Mouse (Mus musculus): ENCODE results near the gene Bcdin3d. TPM values are rescaled to one million over a fixed set of nuclear protein-coding genes. Genes with fewer than 3 reads are reported as not detected.

The Bcdin3d gene
- polyA plus RNA-seq, 1 experiment from 2014 or later = 5.2 TPM

DNA sequence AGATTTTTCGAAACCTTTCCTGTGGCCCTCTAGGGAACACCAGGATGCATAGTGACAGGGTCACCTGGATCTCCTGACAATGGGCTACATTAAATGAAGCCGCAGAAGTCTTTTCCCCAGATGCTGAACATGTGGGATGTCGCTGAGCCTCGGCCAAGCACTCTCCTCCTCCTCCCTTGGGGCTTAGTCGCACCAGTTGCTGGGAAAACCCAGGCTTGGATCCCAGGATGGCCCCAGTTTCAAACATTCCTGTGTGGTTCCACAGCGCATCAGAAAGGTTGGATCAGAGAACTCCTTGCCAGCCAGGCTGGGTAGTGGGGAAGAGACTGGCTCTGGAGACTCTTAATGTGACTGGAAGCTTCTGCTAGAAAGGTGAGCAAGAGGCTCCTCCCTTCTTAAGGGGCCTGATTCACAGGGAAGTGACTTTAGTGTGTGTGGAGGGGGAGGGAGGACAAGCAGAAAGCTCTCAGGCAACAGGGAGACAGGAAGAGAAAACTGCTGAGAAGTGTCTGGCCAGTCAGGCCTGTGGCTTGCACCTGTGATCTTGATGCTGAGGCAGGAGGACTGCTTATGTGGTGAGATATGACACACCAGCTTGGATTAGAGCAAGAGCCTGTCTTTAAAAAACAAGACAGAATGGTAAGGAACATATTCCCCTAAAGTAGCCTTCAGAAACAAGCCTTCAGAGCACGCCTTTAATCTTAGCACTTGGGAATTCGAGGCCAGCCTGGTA is 35.4 kb downstream of the Bcdin3d start:
- no peaks in the 10 kb centered on the region for H3K9me3 ChIP-seq (replicated peaks)
- no peak overlapping the region for H3K4me2 ChIP-seq
- H3K9ac ChIP-seq = no peak overlapping the region
- 72% methylated on average over 8 of the region's 8 CpGs for WGBS (ENCODE audit: insufficient replicate concordance)
- H3K4me1 ChIP-seq (replicated peaks) = peaks cover 21% of the 10 kb centered on the region
- H3K27me3 ChIP-seq = no peaks in the 10 kb centered on the region
- H3K36me3 ChIP-seq (replicated peaks) = no peaks in the 10 kb centered on the region
- H3K4me3 ChIP-seq (replicated peaks) = no peak overlapping the region
- ATAC-seq (ENCODE audit: insufficient read depth) = no peak
- H3K27ac ChIP-seq (replicated peaks) = no peak overlapping the region

DNA sequence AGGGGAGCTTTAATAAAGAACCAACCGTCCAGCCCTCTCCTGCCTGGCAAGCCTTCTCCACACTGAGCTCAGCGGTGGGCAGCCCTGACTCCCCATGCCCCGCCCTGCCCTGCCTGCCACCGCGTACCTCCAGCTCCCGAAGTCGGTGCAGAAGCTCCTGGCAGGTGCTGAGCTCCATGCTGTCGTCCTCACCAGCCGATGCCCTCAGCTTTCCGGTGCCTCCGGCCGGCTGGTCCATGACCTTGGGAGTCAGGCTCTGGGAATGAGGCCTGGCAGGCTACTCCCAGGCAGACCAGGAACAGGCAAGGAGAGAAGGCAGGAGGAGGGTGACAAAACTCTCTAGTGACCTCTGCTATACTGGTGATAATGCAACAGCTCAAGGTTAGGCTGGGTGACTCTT is 40.6 kb downstream of the Bcdin3d start:
- ATAC-seq (ENCODE audit: insufficient read depth) = no peak
- no peak overlapping the region for H3K9ac ChIP-seq
- no peaks in the 10 kb centered on the region for H3K36me3 ChIP-seq (replicated peaks)
- H3K27me3 ChIP-seq = no peaks in the 10 kb centered on the region
- no peaks in the 10 kb centered on the region for H3K9me3 ChIP-seq (replicated peaks)
- H3K27ac ChIP-seq (replicated peaks) = no peak overlapping the region
- no peak overlapping the region for H3K4me3 ChIP-seq (replicated peaks)
- peaks cover 13% of the 10 kb centered on the region; the same call in 1 of the 2 replicates for H3K4me1 ChIP-seq (replicated peaks)
- H3K4me2 ChIP-seq = no peak overlapping the region
- WGBS (ENCODE audit: insufficient replicate concordance) = 75% methylated on average over 12 of the region's 12 CpGs

DNA sequence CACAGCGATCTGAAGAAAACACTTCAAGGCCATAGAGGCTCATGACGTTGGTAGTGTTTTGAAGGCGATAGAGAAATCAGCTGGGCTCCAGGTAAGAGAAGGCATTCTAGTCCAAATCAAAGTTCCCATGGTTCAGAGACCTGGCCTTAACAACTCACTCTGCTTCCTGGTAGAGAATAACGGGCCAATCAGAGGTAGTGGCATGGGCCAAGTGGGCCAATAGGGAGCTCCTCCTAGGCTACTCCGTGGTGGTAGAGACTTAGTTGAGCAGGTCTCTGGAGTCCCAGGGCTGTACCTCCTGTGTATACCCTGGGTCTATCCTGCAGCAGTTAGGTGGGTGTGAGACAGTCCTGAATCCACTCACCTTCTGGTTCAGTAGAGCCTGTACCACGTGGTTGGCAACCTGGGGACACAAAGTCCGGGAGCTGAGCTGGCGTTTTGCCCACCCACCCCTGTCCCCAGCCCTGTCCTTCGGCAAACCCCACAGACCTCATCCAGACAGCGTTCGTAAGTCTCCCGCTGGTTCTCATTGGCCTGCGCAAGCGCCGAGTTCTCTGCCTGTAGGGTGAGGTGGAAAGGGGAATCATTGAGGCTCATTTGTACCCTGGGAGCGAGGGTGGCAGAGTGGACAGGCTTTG is 41.3 kb downstream of the Bcdin3d start:
- no peaks in the 10 kb centered on the region for H3K27me3 ChIP-seq
- H3K27ac ChIP-seq (replicated peaks) = no peak overlapping the region
- no peaks in the 10 kb centered on the region for H3K9me3 ChIP-seq (replicated peaks)
- no peak overlapping the region for H3K9ac ChIP-seq
- no peaks in the 10 kb centered on the region for H3K36me3 ChIP-seq (replicated peaks)
- no peak overlapping the region for H3K4me3 ChIP-seq (replicated peaks)
- peaks cover 13% of the 10 kb centered on the region; the same call in 1 of the 2 replicates for H3K4me1 ChIP-seq (replicated peaks)
- no peak for ATAC-seq (ENCODE audit: insufficient read depth)
- no peak overlapping the region for H3K4me2 ChIP-seq
- WGBS (ENCODE audit: insufficient replicate concordance) = 78% methylated on average over 16 of the region's 16 CpGs

DNA sequence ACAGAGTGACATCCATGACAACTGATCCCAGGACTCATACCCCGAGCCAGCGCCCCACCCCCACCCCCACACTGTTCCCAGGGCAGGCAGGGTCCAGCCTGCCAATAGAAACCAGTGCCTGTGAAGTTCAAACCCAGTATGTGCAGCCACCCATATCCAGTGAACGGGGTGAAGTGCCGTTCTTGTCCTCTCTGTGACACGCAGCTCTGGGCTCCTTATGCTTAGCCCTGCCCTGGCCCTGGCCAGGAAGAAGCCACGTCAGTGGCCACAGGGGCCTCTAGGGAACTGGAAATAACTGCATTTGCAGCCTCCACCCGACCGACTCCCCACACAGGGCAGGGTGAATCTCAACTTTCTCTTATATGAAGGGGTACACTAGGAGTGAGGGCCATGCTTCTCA is 42.6 kb downstream of the Bcdin3d start:
- no peak for ATAC-seq (ENCODE audit: insufficient read depth)
- Histone ChIP-seq H3K4me1 (replicated peaks) (peaks cover 13% of the 10 kb centered on the region; the same call in 1 of the 2 replicates), H3K27ac (replicated peaks) (no peak overlapping the region), H3K27me3 (no peaks in the 10 kb centered on the region), H3K9ac (no peak overlapping the region), H3K9me3 (replicated peaks) (no peaks in the 10 kb centered on the region), H3K36me3 (replicated peaks) (no peaks in the 10 kb centered on the region), H3K4me2 (no peak overlapping the region), H3K4me3 (replicated peaks) (no peak overlapping the region)
- WGBS (ENCODE audit: insufficient replicate concordance) = 60% methylated on average over 8 of the region's 8 CpGs

DNA sequence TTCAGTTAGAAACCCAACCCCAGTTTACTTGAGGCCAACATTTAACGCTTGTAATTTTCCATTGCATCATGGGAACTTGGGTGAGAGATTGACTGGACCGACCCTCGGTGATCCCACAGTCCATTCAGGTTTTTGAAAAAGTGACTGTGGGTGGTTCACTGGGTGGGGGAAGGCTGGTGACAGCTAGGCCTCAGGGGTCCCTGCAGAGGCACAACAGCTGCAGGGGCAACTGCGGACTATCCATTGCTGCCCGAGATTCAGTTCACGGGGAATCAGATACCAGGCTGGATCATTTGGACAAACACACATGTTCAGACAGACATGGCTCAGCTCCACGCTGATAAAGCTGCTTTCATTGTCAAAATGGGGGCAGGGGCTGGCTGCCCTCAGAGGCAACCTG is 43.0 kb downstream of the Bcdin3d start:
- Histone ChIP-seq H3K4me3 (replicated peaks) (no peak overlapping the region), H3K4me2 (no peak overlapping the region), H3K36me3 (replicated peaks) (no peaks in the 10 kb centered on the region), H3K9ac (no peak overlapping the region), H3K27me3 (no peaks in the 10 kb centered on the region), H3K9me3 (replicated peaks) (no peaks in the 10 kb centered on the region), H3K27ac (replicated peaks) (no peak overlapping the region), H3K4me1 (replicated peaks) (peaks cover 13% of the 10 kb centered on the region; the same call in 1 of the 2 replicates)
- 69% methylated on average over 7 of the region's 7 CpGs for WGBS (ENCODE audit: insufficient replicate concordance)
- no peak for ATAC-seq (ENCODE audit: insufficient read depth)

DNA sequence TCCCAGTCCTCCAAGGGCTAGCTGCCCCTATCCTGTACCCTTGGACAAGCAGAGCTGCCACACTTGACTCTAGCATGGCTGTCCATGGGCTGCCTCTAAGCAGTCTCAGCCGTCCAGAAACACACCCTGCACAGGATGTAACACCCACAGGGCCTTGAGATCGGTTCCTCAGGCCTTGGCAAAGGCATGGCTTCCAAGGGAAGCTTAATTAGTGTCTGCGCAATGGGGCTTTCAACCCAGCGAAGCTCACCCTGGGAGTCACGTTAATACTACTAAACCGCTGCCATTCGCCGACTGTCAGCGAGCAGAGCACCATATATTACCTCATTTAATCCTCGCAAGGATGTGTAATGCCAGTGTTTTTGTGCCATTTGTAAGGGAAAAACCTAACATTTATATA is 43.5 kb downstream of the Bcdin3d start:
- Histone ChIP-seq H3K4me3 (replicated peaks) (no peak overlapping the region), H3K9ac (no peak overlapping the region), H3K27me3 (no peaks in the 10 kb centered on the region), H3K4me2 (no peak overlapping the region), H3K4me1 (replicated peaks) (peaks cover 12% of the 10 kb centered on the region; the same call in 1 of the 2 replicates), H3K36me3 (replicated peaks) (no peaks in the 10 kb centered on the region), H3K9me3 (replicated peaks) (no peaks in the 10 kb centered on the region), H3K27ac (replicated peaks) (no peak overlapping the region)
- no peak for ATAC-seq (ENCODE audit: insufficient read depth)
- 79% methylated on average over 10 of the region's 10 CpGs for WGBS (ENCODE audit: insufficient replicate concordance)

DNA sequence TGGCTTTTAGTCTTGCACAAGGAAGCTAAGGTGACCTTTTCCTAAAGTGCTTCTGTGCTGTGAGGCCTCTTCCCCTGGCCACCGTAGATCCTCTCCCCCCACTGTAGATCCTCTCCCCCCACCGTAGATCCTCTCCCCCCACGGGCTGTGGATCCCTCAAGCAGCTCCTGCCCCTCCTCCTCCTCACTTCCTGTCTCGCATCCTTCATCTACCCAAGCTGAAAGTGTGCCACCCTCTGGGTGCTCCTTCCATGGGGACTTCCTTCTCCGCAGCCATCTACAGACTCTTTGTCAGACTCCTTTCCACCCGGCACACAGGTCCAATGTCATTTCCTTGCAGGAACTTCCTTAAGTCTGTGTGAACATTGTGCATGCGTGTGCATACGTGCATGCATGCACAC is 44.1 kb downstream of the Bcdin3d start:
- no peak overlapping the region for H3K9ac ChIP-seq
- H3K4me3 ChIP-seq (replicated peaks) = no peak overlapping the region
- H3K4me1 ChIP-seq (replicated peaks) = peaks cover 9% of the 10 kb centered on the region; the same call in 1 of the 2 replicates
- no peaks in the 10 kb centered on the region for H3K36me3 ChIP-seq (replicated peaks)
- no peak overlapping the region for H3K4me2 ChIP-seq
- no peak for ATAC-seq (ENCODE audit: insufficient read depth)
- 53% methylated on average over 8 of the region's 8 CpGs for WGBS (ENCODE audit: insufficient replicate concordance)
- H3K27ac ChIP-seq (replicated peaks) = no peak overlapping the region
- H3K9me3 ChIP-seq (replicated peaks) = no peaks in the 10 kb centered on the region
- no peaks in the 10 kb centered on the region for H3K27me3 ChIP-seq

DNA sequence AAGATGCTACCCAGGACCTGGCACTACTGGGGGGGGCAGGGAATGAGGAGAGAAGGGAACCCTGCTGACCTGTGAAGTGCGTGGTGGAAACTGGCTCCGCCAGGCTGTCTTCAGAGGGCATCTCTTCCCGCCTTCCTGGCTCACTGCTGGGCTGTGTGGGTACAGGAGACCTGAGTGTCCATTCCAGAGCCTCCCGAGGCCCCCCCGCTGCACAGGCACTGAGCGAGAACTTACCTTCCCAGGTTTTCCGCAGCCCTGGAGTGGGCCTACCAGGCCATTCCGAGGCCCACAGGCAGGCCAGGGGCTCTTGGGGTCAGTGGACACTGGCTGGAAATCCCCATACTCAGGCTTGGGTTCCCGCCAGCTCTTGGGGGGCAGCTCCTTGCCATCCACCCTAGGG is 50.6 kb downstream of the Bcdin3d start:
- H3K4me3 ChIP-seq (replicated peaks) = no peak overlapping the region
- H3K9me3 ChIP-seq (replicated peaks) = no peaks in the 10 kb centered on the region
- H3K27me3 ChIP-seq = no peaks in the 10 kb centered on the region
- no peak for ATAC-seq (ENCODE audit: insufficient read depth)
- no peak overlapping the region for H3K27ac ChIP-seq (replicated peaks)
- H3K9ac ChIP-seq = no peak overlapping the region
- 72% methylated on average over 9 of the region's 9 CpGs for WGBS (ENCODE audit: insufficient replicate concordance)
- no peaks in the 10 kb centered on the region for H3K36me3 ChIP-seq (replicated peaks)
- H3K4me1 ChIP-seq (replicated peaks) = peaks cover 11% of the 10 kb centered on the region
- no peak overlapping the region for H3K4me2 ChIP-seq

DNA sequence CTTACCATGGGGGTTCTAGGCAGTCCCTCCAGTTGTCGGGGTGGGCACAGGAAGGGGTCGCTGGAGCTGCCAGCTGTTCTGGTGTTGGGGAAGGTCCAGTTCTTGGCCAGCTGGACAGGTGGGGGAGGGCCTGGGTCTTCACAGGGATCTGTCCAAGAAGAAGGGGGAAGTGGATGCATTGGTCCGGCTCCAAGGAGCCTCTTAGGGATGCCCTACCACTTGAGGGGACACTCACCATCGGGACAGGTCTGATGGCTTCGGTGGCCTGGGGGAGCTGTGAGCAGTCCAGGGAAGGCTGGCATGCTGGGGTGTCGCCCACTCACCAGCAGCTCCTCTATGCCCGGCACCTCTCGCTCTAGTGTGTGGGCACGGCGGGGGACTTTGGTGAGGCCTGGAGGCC is 51.4 kb downstream of the Bcdin3d start:
- 75% methylated on average over 10 of the region's 10 CpGs for WGBS (ENCODE audit: insufficient replicate concordance)
- no peak overlapping the region for H3K9ac ChIP-seq
- no peak overlapping the region for H3K4me2 ChIP-seq
- no peak overlapping the region for H3K4me3 ChIP-seq (replicated peaks)
- H3K27ac ChIP-seq (replicated peaks) = no peak overlapping the region
- no peaks in the 10 kb centered on the region for H3K27me3 ChIP-seq
- ATAC-seq (ENCODE audit: insufficient read depth) = no peak
- H3K36me3 ChIP-seq (replicated peaks) = no peaks in the 10 kb centered on the region
- no peaks in the 10 kb centered on the region for H3K9me3 ChIP-seq (replicated peaks)
- H3K4me1 ChIP-seq (replicated peaks) = peaks cover 11% of the 10 kb centered on the region

DNA sequence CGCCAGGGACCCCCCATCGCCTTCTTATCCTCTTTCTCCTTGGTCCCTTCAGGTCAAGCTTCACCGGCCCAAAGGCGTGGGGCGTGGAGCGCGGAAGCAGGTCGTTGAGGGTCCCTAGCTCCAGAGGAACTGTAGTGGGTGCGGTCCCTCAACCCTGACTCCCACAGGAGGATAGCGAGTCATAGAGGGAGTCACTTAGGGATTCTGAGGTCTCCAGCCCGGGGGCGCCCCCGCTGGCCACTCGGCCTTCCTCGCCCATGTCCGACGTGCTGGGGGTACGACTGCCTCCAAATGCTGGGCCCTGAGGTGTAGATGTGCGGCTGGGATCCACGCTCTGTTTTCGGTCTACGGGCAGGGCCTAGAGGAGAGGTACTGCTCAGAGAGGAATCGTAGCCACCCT is 52.0 kb downstream of the Bcdin3d start:
- Histone ChIP-seq H3K9me3 (replicated peaks) (no peaks in the 10 kb centered on the region), H3K9ac (no peak overlapping the region), H3K27ac (replicated peaks) (no peak overlapping the region), H3K4me1 (replicated peaks) (peaks cover 11% of the 10 kb centered on the region), H3K4me3 (replicated peaks) (no peak overlapping the region), H3K4me2 (no peak overlapping the region), H3K27me3 (no peaks in the 10 kb centered on the region), H3K36me3 (replicated peaks) (no peaks in the 10 kb centered on the region)
- no peak for ATAC-seq (ENCODE audit: insufficient read depth)
- 88% methylated on average over 23 of the region's 23 CpGs for WGBS (ENCODE audit: insufficient replicate concordance)

DNA sequence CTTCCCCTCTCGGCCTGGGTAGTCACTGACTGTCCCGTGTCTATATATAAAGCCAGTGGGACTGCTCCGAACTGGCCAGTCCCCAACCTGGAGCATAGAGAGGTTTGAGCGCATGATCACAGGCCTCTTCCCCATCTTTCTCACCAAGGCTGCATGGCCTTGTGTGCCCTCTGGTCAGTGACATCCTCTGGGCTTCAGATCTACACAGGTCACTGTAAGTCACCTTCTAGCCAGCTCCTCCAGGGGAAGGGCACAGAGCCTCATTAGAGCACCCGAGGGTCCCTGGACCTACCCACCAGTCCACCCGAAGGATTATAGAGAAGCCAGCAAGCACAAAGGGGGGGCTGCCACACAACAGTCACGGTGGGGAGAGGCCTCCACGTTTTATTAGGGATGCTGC is 52.9 kb downstream of the Bcdin3d start:
- H3K27me3 ChIP-seq = no peaks in the 10 kb centered on the region
- H3K4me3 ChIP-seq (replicated peaks) = no peak overlapping the region
- no peak overlapping the region for H3K9ac ChIP-seq
- ATAC-seq (ENCODE audit: insufficient read depth) = no peak
- H3K36me3 ChIP-seq (replicated peaks) = no peaks in the 10 kb centered on the region
- 56% methylated on average over 8 of the region's 8 CpGs for WGBS (ENCODE audit: insufficient replicate concordance)
- no peak overlapping the region for H3K27ac ChIP-seq (replicated peaks)
- no peak overlapping the region for H3K4me2 ChIP-seq
- no peaks in the 10 kb centered on the region for H3K9me3 ChIP-seq (replicated peaks)
- peaks cover 16% of the 10 kb centered on the region for H3K4me1 ChIP-seq (replicated peaks)

All from liver, embryonic 15.5 days (tissue).